Mouse (Mus musculus) ES-CJ7 (cell line): ENCODE measurements at regions not wholly inside any gene's neighbourhood (a gene's known extent, or its start where the extent isn't known, plus 50 kb on each side); places are given as distances from the start of the nearest gene placed in this dataset.

ENCODE experiments used
- DNase-seq: peaks from one replicate; pipeline ENCODE4 v3.0.0; 2011; ENCODE audit warnings: low read depth, low spot score

DNA sequence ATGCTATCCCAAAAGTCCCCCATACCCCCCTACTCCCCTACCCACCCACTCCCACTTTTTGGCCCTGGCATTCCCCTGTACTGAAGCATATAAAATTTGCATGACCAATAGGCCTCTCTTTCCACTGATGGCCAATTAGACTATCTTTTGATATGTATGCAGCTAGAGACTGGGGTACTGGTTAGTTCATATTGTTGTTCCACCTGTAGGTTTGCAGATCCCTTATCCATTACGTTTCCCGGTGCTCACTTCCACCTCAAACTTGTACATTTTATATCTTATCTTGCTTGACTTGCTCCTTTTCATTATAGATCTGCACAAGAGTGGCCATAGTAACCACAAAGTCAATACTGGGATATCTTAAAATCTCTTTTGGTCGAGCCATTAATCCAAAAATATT lies 2329.9 kb upstream of the Aga start:
- peak; percentile 79 for DNase-seq

DNA sequence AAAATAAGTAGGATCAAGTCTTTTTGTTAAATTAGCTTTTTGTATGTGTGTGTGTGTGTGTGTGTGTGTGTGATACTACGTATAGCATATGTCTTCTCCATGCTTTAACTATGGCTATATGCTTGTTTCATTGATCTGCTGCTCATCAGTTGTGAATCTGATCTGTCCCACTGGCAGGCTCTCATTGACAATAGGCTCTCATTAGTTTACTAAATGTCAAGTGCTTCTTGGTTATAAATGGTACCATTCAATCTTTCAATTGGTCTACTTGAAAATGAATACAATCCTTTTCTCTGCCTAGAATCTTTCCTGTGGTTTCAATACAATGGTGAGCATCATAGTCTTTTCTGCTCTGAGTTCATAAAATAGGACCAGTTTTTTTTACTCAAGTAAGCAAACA lies 2326.4 kb upstream of the Tenm3 start:
- peak; percentile 21 for DNase-seq

DNA sequence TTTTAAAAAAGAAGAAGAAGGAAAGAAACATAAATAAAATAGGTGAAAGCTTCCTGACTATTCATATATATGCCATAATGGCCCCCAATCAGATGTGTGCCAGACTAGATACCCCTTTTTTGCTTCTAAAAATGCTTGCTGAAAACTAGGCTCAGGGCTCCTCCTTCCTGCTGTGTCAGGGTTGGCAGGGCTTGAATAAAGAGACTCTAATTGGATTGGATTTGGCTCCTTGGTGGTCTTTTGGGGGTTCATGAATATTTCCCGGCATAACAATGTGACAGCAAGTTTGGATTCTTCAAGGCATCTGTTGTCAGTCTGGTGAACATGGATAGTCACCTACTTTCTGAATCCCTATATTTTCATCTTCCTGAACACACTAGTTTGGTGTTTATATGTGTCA lies 2301.6 kb upstream of the Tenm3 start:
- DNase-seq: no peak

GRCm38 (mm10) chr8:51125436-51125835 lies 2281.7 kb upstream of the Tenm3 start:
- peak; percentile 57 for DNase-seq
